Mouse (Mus musculus) heart, adult 9 months (tissue): ENCODE data around the gene Olfr516.
"Not testable (repeated sequence)": the region's sequence is repeated elsewhere in the genome, so short reads cannot be mapped to it uniquely, and the experiment has no call there.

Source experiments
- DNase-seq, 2 experiments: peaks; one replicate each; pipeline ENCODE4 v3.0.0; 2022; ENCODE audit warnings: low spot score in 2 of 2

Olfr516 gene

DNA sequence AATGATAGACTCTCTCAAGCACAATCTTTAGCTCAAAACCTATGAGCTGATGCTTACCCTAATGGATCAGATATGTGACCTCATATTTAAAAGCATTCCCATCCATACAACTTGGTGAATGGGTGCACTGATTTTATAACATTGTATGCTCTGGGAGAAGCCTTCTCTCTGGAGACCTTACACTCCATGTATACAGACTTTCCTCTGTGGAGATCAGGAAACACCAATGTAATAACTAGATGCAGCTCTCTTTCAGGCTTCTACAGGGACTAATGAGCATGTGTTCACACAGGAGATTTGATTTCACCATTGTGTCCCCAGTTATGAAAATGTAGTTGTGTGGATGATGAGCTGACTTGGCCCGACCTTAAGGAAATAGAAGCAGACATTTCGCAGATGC lies at the start of gene Olfr516:
Olfr516 (minus strand) TSS at position 101 of the 400 bp plus-strand sequence.
- DNase-seq: no peak

DNA sequence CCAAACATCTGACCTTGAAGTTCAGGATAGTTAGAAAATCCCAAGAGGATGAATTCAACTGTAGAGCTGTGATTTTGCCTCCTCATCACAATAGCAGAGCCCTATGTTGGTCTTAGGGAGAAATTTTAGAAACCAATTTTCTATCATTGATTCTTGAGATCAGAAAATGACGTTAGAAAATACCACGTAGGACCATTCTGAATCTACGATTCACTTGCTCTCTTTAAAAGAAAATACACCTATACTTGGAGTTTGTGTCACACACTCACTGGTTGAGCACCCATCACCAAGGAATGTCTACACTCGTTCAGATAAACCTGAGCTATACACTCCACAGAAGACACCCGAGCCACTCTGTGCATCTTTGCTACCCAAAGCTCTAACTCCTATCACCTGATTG lies 44.0 kb upstream of the Olfr516 start, which contains the start of gene Olfr519:
Olfr519 (minus strand) TSS at position 101 of the 400 bp plus-strand sequence.
- no peak for DNase-seq

DNA sequence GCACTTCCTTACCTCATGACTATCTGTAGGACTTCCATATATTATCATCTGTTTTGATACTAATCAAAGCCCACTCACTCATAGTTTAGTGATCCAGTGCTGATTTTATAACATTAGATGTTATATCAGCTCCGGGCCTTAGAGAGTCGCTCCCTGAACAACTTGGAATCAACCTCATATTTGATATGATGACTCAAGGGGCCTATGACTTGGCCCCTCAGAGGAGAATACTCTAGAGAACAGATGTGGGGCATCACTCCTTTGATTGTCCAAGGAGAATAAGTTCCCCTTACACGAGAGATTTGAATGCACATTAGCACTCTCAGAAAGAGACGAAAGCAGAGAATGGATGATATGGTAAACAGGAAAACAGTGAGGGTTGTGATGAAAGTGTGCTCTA lies 34.6 kb upstream of the Olfr516 start, which contains the start of gene Olfr518:
Olfr518 (minus strand) TSS at position 101 of the 400 bp plus-strand sequence.
- DNase-seq: no peak

DNA sequence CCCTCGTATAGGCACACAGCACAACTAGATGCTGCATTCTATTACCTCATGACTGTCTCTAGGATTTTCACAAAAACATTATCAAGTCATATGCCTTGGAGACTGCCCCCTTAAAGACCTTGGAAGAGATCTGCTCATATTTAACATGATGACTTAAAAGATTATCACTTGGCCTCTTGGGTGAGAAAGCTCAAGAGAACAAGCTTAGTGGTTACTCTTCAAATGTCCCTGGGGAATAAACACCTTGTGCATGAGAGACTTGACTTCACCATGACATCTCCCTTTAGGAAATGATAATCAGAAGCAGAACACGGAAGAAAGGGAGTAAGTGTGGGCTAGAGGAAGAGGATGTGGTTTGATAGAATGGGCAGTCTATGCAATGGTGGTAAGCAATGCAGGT lies 21.9 kb upstream of the Olfr516 start, which contains the start of gene Olfr517:
Olfr517 (minus strand) TSS at position 101 of the 400 bp plus-strand sequence.
- no peak for DNase-seq

DNA sequence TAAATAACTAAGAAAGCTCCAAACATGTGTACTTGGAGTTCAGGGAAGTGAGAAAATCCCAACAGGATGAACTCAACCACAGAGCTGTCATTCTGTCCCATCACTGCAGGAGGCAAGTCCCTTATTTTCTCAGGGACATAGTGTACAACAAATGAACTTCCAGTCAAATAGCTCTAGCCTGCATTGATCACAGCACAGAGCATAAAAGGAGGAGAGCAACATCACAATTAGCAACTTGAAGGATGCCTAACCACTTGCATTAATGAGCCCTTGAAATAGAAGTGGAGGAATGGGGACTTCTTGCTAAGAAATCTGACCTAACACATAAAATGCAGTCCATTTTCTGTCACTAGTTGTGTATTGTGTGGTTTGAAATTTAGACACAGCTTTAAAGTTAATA lies 24.4 kb downstream of the Olfr516 start, which contains the start of gene Olfr514:
Olfr514 (minus strand) TSS at position 101 of the 400 bp plus-strand sequence.
- no peak for DNase-seq

DNA sequence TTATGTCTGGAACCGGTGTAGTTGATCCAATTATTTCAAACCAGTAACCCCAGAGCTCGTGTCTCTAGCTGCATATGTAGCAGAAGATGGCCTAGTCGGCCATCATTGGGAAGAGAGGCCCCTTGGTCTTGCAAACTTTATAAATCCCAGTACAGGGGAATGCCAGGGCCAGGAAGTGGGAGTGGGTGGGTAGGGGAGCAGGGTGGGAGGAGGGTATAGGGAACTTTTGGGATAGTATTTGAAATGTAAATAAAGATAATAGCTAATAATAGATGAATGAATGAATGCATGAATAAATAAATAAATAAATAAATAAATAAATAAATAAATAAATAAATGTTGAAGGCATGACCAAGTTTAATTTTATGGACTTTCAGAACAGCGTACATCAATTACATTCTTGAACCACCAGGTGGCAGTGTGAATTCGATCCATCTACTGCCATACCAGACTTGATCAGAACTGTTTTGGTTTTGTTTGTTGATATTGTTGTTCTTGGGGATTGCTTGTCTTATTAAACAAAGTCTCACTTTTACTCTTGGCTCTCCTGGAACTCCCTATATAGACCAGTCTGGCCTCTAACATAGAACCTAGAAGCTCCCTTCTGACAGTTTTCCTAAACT lies 35.6 kb downstream of the Olfr516 start:
- not testable (repeated sequence) for DNase-seq

DNA sequence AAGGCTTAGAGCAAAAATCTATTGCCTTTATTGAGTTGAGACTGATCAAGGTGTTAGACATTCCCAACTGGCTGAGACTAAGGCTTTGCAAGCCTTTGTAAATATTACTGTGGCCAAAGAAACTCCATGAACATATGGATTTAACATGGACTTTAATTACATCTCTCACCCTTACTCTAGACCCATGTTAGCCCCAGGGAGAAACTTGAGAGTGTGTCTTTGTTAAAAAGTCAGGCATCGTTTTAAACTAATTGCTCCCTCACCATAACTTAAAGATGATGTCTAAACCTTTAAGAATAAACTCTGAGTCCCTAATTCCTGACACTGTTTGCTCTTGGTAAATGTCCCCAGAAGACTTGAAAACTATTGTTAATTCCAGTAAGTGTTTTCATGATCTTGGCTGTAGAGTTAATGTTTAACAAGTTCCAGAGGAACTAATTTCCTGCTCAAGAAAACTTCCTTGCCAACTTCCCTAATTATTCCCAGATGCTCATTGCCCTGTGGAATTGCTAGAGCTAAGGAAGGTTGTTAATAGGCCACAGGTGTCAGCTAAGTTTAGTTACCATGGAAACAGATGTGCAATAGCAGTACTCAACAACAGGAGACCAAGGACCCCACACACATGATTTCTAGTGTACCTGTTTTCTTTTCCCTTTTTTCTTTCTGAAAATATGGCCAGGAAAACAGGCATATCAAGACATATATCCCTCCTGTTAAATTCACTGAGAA lies 53.0 kb downstream of the Olfr516 start:
- peak; percentile 17 to 29 for DNase-seq
